Mouse (Mus musculus): Measurements from ENCODE around the gene Itga11.
A peak's percentile ranks its signal among the peaks of the same experiment; 100 is the strongest.
"Not testable (repeated sequence)": the region's sequence is repeated elsewhere in the genome, so short reads cannot be mapped to it uniquely, and the experiment has no call there.

Gene Itga11

GRCm38 (mm10) chr9:62768361-62768760 is 90.7 kb downstream of the Itga11 start:
- peak; percentile 85 for DNase-seq

GRCm38 (mm10) chr9:62772746-62773145 is 95.1 kb downstream of the Itga11 start:
- peak; percentile 81 for DNase-seq

- no peak for DNase-seq
These were observed 97.8 kb downstream of the Itga11 start for GRCm38 (mm10) chr9:62775464-62775863.

- peak; percentile 92 for DNase-seq
These were observed 99.8 kb downstream of the Itga11 start for GRCm38 (mm10) chr9:62777461-62777860.

GRCm38 (mm10) chr9:62778721-62779120 is 101.1 kb downstream of the Itga11 start:
- no peak for DNase-seq

- peak; percentile 93 for DNase-seq
These were observed 104.3 kb downstream of the Itga11 start for GRCm38 (mm10) chr9:62781965-62782364.

- DNase-seq: peak; percentile 86
These were observed 105.6 kb downstream of the Itga11 start for GRCm38 (mm10) chr9:62782976-62783781.

- no peak for DNase-seq
These were observed 106.6 kb downstream of the Itga11 start for GRCm38 (mm10) chr9:62784233-62784632.

GRCm38 (mm10) chr9:62786721-62787120 is 109.1 kb downstream of the Itga11 start:
- DNase-seq: peak; percentile 75

- DNase-seq: no peak
These were observed 112.2 kb downstream of the Itga11 start for GRCm38 (mm10) chr9:62789856-62790255.

GRCm38 (mm10) chr9:62799218-62799617 is 121.6 kb downstream of the Itga11 start:
- not testable (repeated sequence) for DNase-seq

- DNase-seq: no peak
These were observed 132.5 kb downstream of the Itga11 start for GRCm38 (mm10) chr9:62810095-62810494.

- DNase-seq: no peak
These were observed 133.2 kb downstream of the Itga11 start for GRCm38 (mm10) chr9:62810543-62811515.

- peak; percentile 99 for DNase-seq
These were observed 134.0 kb downstream of the Itga11 start, which contains the start of gene Fem1b for GRCm38 (mm10) chr9:62811516-62812121. Fem1b (minus strand) TSS chr9:62811934.

- no peak for DNase-seq
These were observed 134.8 kb downstream of the Itga11 start for GRCm38 (mm10) chr9:62812216-62813049.

GRCm38 (mm10) chr9:62814751-62815150 is 137.1 kb downstream of the Itga11 start:
- DNase-seq: peak; percentile 76

GRCm38 (mm10) chr9:62816323-62817098 is 138.9 kb downstream of the Itga11 start:
- DNase-seq: peak; percentile 82

GRCm38 (mm10) chr9:62817099-62817571 is 139.5 kb downstream of the Itga11 start:
- peak; percentile 93 for DNase-seq

GRCm38 (mm10) chr9:62817828-62818614 is 140.4 kb downstream of the Itga11 start:
- peak; percentile 88 for DNase-seq

- peak; percentile 71 for DNase-seq
These were observed 141.9 kb downstream of the Itga11 start for GRCm38 (mm10) chr9:62819494-62819893.

All from heart, adult 11 months (tissue).